Mouse (Mus musculus): ENCODE results near the gene Rps6ka3. TPM values are rescaled to one million over a fixed set of nuclear protein-coding genes. Genes with fewer than 3 reads are reported as not detected.

Rps6ka3 gene
- polyA plus RNA-seq, 1 experiment, result not detected

GRCm38 (mm10) chrX:159295879-159296278 is 85.8 kb downstream of the Rps6ka3 start:
- WGBS, result 100% methylated on average over 1 of the region's 1 CpGs
- H3K27ac ChIP-seq (ENCODE audit: insufficient read depth, low read depth, low read length), result no peak overlapping the region
- no peaks in the 10 kb centered on the region for H3K4me1 ChIP-seq (ENCODE audit: control insufficient read depth, insufficient read depth, low read length)
- no peak overlapping the region for H3K4me3 ChIP-seq (ENCODE audit: insufficient read depth, low read depth, low read length)
- no peak for TF ChIP-seq POLR2A (IDR thresholded peaks at IDR 0.05; ENCODE audit: insufficient read depth, low read depth, low read length)
- no peak for TF ChIP-seq CTCF (IDR thresholded peaks at IDR 0.05; ENCODE audit: insufficient read depth, low read depth, low read length)

DNA sequence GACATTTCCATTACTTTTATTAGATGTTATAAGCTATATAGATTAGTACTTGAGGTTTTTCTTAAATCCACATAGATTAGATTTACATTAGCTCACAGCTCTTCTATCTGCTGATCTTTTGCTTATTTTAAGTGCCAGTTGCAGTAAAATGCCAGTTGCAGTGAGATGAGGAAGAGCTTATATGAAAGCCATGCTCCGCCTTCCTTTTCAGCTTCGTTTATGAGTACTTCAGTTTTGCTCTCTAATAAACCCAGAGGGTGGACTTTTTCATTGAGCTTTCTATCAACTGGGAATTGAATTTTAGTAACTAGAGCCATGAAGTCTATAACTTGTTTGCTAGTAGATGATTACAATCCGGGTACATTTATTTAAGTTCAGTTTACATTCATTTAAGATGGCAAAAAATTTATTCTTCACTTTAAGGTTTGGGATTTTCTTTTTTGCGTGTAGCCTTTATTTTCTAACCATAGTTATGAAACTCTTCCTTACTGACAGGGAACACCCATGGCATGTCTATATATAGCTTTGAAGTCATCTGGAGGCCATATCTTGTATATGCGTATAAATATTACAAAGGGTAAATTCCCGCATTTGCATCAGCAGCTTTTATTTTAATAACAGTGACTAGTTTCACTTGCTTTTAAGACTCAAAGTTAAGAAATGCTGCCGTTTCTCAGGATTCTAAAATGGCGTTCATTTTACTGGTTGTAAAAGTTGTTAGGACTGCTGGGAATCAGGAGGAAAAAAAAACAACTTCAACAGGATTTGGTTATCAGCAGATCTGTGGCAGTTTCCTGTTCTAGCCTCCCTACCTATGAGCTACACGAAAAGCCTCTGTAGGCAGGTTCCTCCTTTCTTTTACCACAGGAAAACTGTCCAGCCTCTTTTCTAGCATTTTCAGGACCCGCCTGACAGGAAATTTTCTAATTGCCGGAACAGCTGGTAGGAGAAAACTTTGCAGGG is 92.5 kb downstream of the Rps6ka3 start:
- WGBS, result 84% methylated on average over 11 of the region's 11 CpGs
- TF ChIP-seq CTCF (IDR thresholded peaks at IDR 0.05; ENCODE audit: insufficient read depth, low read depth, low read length), result no peak
- TF ChIP-seq POLR2A (IDR thresholded peaks at IDR 0.05; ENCODE audit: insufficient read depth, low read depth, low read length), result no peak
- H3K4me3 ChIP-seq (ENCODE audit: insufficient read depth, low read depth, low read length), result no peak overlapping the region
- no peak overlapping the region for H3K27ac ChIP-seq (ENCODE audit: insufficient read depth, low read depth, low read length)
- no peaks in the 10 kb centered on the region for H3K4me1 ChIP-seq (ENCODE audit: control insufficient read depth, insufficient read depth, low read length)

GRCm38 (mm10) chrX:159315293-159315692 is 105.2 kb downstream of the Rps6ka3 start:
- Histone ChIP-seq H3K4me1 (ENCODE audit: control insufficient read depth, insufficient read depth, low read length) (no peaks in the 10 kb centered on the region), H3K4me3 (ENCODE audit: insufficient read depth, low read depth, low read length) (no peak overlapping the region), H3K27ac (ENCODE audit: insufficient read depth, low read depth, low read length) (no peak overlapping the region)
- TF ChIP-seq POLR2A (IDR thresholded peaks at IDR 0.05; ENCODE audit: insufficient read depth, low read depth, low read length) (no peak), CTCF (IDR thresholded peaks at IDR 0.05; ENCODE audit: insufficient read depth, low read depth, low read length) (no peak)
- 30% methylated on average over 7 of the region's 7 CpGs for WGBS

DNA sequence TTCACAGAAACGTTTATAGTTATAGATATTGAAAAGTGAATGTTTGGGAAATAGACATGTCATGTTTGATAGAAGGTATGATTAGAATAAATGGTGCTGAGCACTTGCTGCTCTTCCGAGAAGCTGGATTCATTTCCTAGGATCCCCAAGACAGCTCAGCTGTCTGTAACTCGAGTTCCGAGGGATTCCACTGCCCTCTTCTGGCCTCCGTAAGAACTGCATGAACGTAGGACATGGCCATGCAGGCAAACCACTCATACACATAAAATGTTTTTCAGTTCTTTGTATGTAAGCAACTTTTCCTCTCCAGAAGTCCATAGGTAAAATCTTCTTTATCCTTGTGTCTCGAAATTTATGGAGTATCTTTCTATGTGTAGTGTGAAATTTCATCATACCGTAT is 111.2 kb downstream of the Rps6ka3 start:
- no peaks in the 10 kb centered on the region for H3K4me1 ChIP-seq (ENCODE audit: control insufficient read depth, insufficient read depth, low read length)
- TF ChIP-seq POLR2A (IDR thresholded peaks at IDR 0.05; ENCODE audit: insufficient read depth, low read depth, low read length) (no peak), CTCF (IDR thresholded peaks at IDR 0.05; ENCODE audit: insufficient read depth, low read depth, low read length) (no peak)
- H3K27ac ChIP-seq (ENCODE audit: insufficient read depth, low read depth, low read length), result no peak overlapping the region
- no peak overlapping the region for H3K4me3 ChIP-seq (ENCODE audit: insufficient read depth, low read depth, low read length)
- 23% methylated on average over 8 of the region's 8 CpGs for WGBS

DNA sequence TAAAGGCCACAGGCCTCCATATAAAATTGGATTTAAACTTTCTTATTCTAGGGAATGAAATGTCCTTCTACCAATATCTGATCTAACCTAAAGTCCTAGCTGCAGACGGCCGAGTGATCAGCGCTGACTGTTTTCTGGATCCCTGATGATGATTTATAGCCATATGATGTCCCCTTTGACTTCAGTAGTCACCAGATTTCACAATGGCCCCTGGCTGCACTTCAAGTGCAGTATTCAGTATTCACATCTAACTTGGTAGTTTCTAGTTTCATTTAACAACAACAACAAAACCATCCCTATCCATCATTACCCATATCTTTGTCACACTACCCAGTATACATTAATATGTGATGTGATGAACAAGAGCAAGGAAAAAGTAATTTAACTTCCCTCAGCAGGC is 154.4 kb downstream of the Rps6ka3 start:
- TF ChIP-seq CTCF (IDR thresholded peaks at IDR 0.05; ENCODE audit: insufficient read depth, low read depth, low read length), result no peak

DNA sequence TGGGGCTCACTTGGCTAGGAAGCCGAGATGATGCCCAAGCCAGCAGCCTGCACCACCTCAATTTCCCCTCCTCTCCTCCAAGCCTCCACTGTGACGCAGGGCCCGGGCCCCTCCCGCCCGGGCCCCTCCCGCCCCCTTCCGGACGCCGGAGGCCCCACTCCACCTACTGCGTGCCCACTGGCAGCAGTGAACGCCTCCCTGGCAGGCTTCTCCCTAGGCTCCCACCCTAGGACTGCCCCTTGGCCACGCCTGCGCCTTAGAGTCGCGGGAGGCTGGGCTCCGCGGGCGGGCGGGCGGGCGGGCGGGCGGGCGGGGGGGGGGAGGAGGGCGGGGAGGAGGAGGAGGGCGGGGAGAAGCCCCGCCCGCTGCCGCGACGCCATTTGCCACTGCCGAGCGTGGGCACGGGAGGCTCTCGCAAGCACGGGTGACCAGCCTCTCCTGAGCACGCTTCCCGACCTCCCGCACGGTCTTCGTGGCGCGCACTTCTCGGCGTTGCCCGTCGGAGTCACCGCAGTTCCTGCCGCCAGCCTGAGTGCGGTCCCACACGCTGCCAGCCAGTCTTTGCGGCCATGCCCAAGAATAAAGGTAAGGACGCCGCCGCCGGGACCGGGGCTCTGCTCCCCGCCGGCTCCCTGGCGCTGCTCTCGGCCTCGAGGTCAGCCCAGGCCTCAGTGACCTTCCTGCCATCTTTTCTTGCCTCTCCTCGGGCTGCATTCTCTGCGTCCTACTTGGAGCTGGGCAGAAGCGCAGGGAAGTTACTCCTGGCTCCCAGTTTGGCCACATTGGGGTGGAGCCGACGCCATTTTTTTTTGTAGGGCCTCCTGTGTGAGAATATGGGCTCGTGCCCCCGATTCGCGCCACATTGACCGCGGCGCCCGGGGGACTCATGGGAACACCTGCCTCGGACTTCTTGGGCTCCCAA is 162.0 kb downstream of the Rps6ka3 start, which contains the start of gene Eif1ax:
Gene Eif1ax (plus strand): TSS at position 348 of the 922 bp plus-strand sequence.
- TF ChIP-seq POLR2A (IDR thresholded peaks at IDR 0.05; ENCODE audit: insufficient read depth, low read depth, low read length) (no peak), CTCF (IDR thresholded peaks at IDR 0.05; ENCODE audit: insufficient read depth, low read depth, low read length) (no peak)
- Histone ChIP-seq H3K4me3 (ENCODE audit: insufficient read depth, low read depth, low read length) (peak within 1 kb of the TSS; percentile 58), H3K4me1 (ENCODE audit: control insufficient read depth, insufficient read depth, low read length) (no peaks in the 10 kb centered on the region), H3K27ac (ENCODE audit: insufficient read depth, low read depth, low read length) (peak within 1 kb of the TSS; percentile 86; the same call in 1 of the 2 replicates)
- 24% methylated on average over 60 of the region's 76 CpGs for WGBS

More for the DNA sequence above, 154.4 kb downstream of the Rps6ka3 start:
- Histone ChIP-seq H3K4me1 (ENCODE audit: control insufficient read depth, insufficient read depth, low read length) (no peaks in the 10 kb centered on the region), H3K4me3 (ENCODE audit: insufficient read depth, low read depth, low read length) (no peak overlapping the region), H3K27ac (ENCODE audit: insufficient read depth, low read depth, low read length) (no peak overlapping the region)
- WGBS, result 93% methylated on average over 3 of the region's 3 CpGs

DNA sequence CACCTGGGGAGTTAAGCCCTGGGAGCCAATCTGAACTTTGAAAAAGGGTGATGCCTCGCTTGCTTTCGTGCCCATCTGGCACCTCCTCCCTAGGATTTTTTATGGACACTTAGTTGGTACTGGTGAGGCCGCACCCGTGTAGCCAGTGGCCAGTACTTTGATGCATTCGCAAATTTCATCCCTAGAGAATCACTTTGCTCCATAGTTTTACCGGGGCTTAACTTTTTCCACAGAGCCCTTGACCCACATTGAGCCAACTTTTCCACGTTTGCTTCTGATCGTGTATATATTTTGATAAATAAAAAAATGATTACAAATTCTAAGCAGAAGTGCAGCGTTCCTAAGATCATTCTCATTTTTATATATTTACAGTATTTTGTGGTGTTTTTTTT is 162.6 kb downstream of the Rps6ka3 start:
- TF ChIP-seq CTCF (IDR thresholded peaks at IDR 0.05; ENCODE audit: insufficient read depth, low read depth, low read length) (no peak), POLR2A (IDR thresholded peaks at IDR 0.05; ENCODE audit: insufficient read depth, low read depth, low read length) (no peak)
- H3K27ac ChIP-seq (ENCODE audit: insufficient read depth, low read depth, low read length), result no peak overlapping the region
- H3K4me3 ChIP-seq (ENCODE audit: insufficient read depth, low read depth, low read length), result peak overlapping the region; percentile 58
- H3K4me1 ChIP-seq (ENCODE audit: control insufficient read depth, insufficient read depth, low read length), result no peaks in the 10 kb centered on the region
- WGBS, result 17% methylated on average over 9 of the region's 9 CpGs

DNA sequence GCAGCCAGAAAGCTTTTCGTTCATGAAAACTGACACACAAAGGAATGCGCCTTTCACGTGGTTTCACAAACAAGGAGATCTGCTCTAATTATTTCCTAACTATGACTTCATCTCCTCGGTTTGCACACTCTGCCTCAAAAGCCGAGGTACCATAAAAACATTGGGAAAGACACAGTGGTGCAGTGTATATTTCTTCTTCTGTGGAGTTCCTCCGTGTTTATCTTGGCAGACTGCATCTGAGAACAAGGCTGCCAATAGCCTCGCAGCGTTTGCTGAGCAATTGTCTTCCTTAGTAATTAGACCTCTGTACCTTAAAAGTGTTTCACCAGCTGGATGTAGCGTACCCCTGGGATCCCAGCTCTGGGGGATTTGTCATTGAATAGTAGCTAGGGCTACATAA is 177.0 kb downstream of the Rps6ka3 start:
- WGBS, result 37% methylated on average over 9 of the region's 9 CpGs
- no peak for TF ChIP-seq POLR2A (IDR thresholded peaks at IDR 0.05; ENCODE audit: insufficient read depth, low read depth, low read length)
- no peak for TF ChIP-seq CTCF (IDR thresholded peaks at IDR 0.05; ENCODE audit: insufficient read depth, low read depth, low read length)
- Histone ChIP-seq H3K4me1 (ENCODE audit: control insufficient read depth, insufficient read depth, low read length) (no peaks in the 10 kb centered on the region), H3K27ac (ENCODE audit: insufficient read depth, low read depth, low read length) (no peak overlapping the region), H3K4me3 (ENCODE audit: insufficient read depth, low read depth, low read length) (no peak overlapping the region)
